Mouse (Mus musculus) lung, postnatal 0 days (tissue): Measurements from ENCODE around the gene Olfr921. TPM values are rescaled to one million over a fixed set of nuclear protein-coding genes. Genes with fewer than 3 reads are reported as not detected.

Source experiments
- ATAC-seq: fragments of 200-750 bp; cut with Nextera tagmentation; 2 replicates; pipeline ENCODE4 v1.8.0; 2017; ENCODE audit warnings: moderate library complexity
- DNase-seq: peaks from one replicate; pipeline ENCODE4 v3.0.0-alpha.2; 2016; ENCODE audit warnings: low spot score
- H3K27ac ChIP-seq: fragments of 300-500 bp; sonication (generic); 2 replicates; pipeline ENCODE4 v1.5.1; 2014; ENCODE audit warnings: antibody characterized with exemption, mild to moderate bottlenecking, low read length, mixed read lengths
- H3K27me3 ChIP-seq: fragments of 300-500 bp; sonication (generic); replicated peaks from 2 replicates; pipeline ENCODE4 v1.6.1; 2014; ENCODE audit warnings: low read length, mixed read lengths; ENCODE audit not compliant: insufficient read depth
- H3K36me3 ChIP-seq: fragments of 300-500 bp; sonication (generic); 2 replicates; pipeline ENCODE4 v1.6.1; 2014; ENCODE audit warnings: low read length, mixed read lengths; ENCODE audit not compliant: insufficient read depth
- H3K4me1 ChIP-seq: fragments of 300-500 bp; sonication (generic); 2 replicates; pipeline ENCODE4 v1.6.1; 2014; ENCODE audit warnings: antibody characterized with exemption, low read depth, low read length, mixed read lengths; ENCODE audit not compliant: insufficient read depth
- H3K4me2 ChIP-seq: fragments of 300-500 bp; sonication (generic); replicated peaks from 2 replicates; pipeline ENCODE4 v1.6.1; 2014; ENCODE audit warnings: low read depth, mild to moderate bottlenecking, low read length, moderate library complexity, mixed read lengths
- H3K4me3 ChIP-seq: fragments of 300-500 bp; sonication (generic); 2 replicates; pipeline ENCODE4 v1.5.1; 2014; ENCODE audit warnings: low read depth, low read length
- H3K9ac ChIP-seq: fragments of 300-500 bp; sonication (generic); replicated peaks from 2 replicates; pipeline ENCODE4 v1.6.1; 2014; ENCODE audit warnings: low read depth, mild to moderate bottlenecking
- H3K9me3 ChIP-seq: fragments of 300-500 bp; sonication (generic); 2 replicates; pipeline ENCODE4 v1.6.1; 2016; ENCODE audit warnings: low read length, mixed read lengths
- CTCF ChIP-seq: IDR thresholded peaks from 2 replicates; pipeline ENCODE4 v1.5.1; 2016; ENCODE audit warnings: antibody characterized with exemption, mild to moderate bottlenecking
- EP300 ChIP-seq: IDR thresholded peaks from 2 replicates; pipeline ENCODE4 v1.6.1; 2016; ENCODE audit warnings: antibody characterized with exemption, mild to moderate bottlenecking, control low read depth
- WGBS: fragments of 180-500 bp; shearing (Covaris S2); extraction: QIAGEN DNeasy Blood & Tissue Kit; methylation state at CpG from one replicate; pipeline ENCODE4 v1.1.7; 2014; 5-methylcytosine and 5-hydroxymethylcytosine counted together
- polyA plus RNA-seq: library from polyadenylated mRNA; unstranded; fragments of >200 nt; fragmentation: Nextera tagmentation; extraction: Ambion mirVana; gene quantifications from 2 replicates; pipeline ENCODE4 v1.2.1, GENCODE M21; 2015

Gene Olfr921
- polyA plus RNA-seq: not detected in 2 replicates

DNA sequence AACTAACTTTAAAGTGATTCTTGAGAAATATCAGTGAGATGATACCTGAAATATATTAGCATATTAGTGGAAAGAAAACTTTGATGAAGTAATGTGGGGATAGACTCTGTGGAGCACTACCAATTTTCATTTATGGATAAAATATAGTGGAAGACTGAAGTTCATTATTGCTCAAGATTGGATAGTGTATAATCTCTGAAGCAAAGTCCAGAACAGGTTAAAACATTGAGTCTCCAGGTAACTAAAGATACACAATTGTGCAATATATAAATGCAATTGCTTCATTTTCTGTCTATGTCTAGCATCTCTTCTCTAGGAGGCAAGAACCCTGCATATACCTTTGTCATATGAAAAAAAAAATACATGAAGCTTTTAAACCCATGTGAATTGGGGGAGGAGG, at the start of gene Olfr921:
Gene Olfr921 (plus strand): TSS at position 301 of the 400 bp plus-strand sequence.
- no peak for DNase-seq
- Histone ChIP-seq H3K9ac (no peak within 1 kb of the TSS), H3K36me3 (no peaks in the 10 kb centered on the region), H3K27me3 (no peaks in the 10 kb centered on the region), H3K4me3 (no peak within 1 kb of the TSS), H3K4me2 (no peak within 1 kb of the TSS), H3K27ac (no peak within 1 kb of the TSS), H3K4me1 (no peaks in the 10 kb centered on the region), H3K9me3 (no peaks in the 10 kb centered on the region)
- TF ChIP-seq CTCF: no peak
- TF ChIP-seq EP300: no peak
- no peak for ATAC-seq

DNA sequence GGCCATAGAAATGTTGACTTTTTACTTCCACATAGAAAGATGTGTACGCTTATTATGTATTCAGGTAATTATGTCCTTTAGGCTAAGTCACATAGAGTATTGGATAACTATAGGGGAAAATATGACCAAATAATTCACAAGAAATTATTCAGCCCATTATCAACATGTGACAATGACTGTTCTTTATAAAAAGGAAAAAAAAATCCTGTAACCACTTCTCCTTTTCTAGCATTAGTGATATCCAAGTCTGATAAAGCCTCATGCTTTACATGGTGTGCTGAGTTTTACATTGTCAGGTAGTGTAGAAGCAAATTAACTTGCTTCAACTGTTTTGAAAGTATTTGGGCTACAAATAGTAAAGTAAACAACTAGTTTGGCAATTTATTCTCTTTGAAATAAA, 48.8 kb upstream of the Olfr921 start:
- H3K36me3 ChIP-seq: peaks cover 23% of the 10 kb centered on the region
- no peak overlapping the region for H3K27ac ChIP-seq

DNA sequence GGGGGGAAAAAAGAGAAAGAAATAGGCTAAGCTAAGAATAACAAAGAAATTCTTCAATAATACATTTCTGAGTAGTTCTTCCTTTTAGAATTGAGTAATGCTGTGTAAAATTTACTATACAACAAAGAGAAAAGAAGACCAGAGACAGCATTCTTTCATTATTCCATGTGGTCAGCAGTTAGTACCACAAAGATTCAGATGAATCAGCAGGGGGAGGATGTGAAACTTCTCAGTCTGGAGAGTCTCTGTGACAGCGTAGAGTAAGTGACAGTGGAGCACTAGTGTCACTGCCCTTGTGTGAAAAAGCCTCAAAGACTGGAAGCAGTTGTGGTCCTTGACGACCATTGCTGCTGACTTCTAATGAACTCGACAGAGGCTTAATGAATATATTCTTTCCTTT, 44.6 kb upstream of the Olfr921 start:
- DNase-seq: no peak
- Histone ChIP-seq H3K4me2 (no peak overlapping the region), H3K9ac (no peak overlapping the region), H3K9me3 (no peaks in the 10 kb centered on the region), H3K27ac (no peak overlapping the region), H3K4me1 (no peaks in the 10 kb centered on the region), H3K36me3 (peaks cover 34% of the 10 kb centered on the region), H3K4me3 (no peak overlapping the region), H3K27me3 (no peaks in the 10 kb centered on the region)
- WGBS: 84% methylated on average over 3 of the region's 3 CpGs
- ATAC-seq: no peak
- TF ChIP-seq CTCF (no peak), EP300 (no peak)

More for the DNA sequence above, 48.8 kb upstream of the Olfr921 start:
- no peak for DNase-seq
- no peaks in the 10 kb centered on the region for H3K9me3 ChIP-seq
- no peak for TF ChIP-seq EP300
- ATAC-seq: no peak
- H3K27me3 ChIP-seq: no peaks in the 10 kb centered on the region
- WGBS: 93% methylated on average over 1 of the region's 1 CpGs
- no peak overlapping the region for H3K4me3 ChIP-seq
- no peak overlapping the region for H3K9ac ChIP-seq
- H3K4me1 ChIP-seq: 0 out of 2 replicates have a peak, but pooled peaks cover 7% of the 10 kb centered on the region
- no peak overlapping the region for H3K4me2 ChIP-seq

DNA sequence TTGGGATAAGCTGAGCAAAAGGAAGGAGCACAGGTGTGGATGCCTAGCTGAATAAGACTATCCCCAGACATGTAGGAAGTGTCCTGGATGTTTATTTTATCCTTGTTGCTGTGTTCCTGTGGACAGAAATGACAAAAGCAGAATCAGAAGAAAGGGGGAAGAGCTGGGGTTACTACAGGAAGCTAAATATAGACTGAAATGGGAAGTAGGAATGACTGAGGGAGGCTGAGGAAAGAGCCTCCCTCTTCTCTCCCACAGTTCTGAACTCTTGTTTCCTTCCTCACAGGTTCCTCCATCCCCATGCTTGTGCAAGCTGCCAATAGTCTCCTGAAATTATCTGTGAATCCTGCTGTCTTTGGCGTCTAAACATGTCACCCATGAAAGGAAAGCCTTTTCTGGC, 31.5 kb upstream of the Olfr921 start:
- DNase-seq (no peak), ATAC-seq (no peak)
- Histone ChIP-seq H3K36me3 (peaks cover 33% of the 10 kb centered on the region), H3K4me3 (no peak overlapping the region), H3K9me3 (no peaks in the 10 kb centered on the region), H3K9ac (no peak overlapping the region), H3K4me1 (no peaks in the 10 kb centered on the region), H3K27ac (no peak overlapping the region), H3K4me2 (no peak overlapping the region), H3K27me3 (no peaks in the 10 kb centered on the region)
- WGBS: 82% methylated on average over 1 of the region's 1 CpGs
- TF ChIP-seq CTCF (no peak), EP300 (no peak)

DNA sequence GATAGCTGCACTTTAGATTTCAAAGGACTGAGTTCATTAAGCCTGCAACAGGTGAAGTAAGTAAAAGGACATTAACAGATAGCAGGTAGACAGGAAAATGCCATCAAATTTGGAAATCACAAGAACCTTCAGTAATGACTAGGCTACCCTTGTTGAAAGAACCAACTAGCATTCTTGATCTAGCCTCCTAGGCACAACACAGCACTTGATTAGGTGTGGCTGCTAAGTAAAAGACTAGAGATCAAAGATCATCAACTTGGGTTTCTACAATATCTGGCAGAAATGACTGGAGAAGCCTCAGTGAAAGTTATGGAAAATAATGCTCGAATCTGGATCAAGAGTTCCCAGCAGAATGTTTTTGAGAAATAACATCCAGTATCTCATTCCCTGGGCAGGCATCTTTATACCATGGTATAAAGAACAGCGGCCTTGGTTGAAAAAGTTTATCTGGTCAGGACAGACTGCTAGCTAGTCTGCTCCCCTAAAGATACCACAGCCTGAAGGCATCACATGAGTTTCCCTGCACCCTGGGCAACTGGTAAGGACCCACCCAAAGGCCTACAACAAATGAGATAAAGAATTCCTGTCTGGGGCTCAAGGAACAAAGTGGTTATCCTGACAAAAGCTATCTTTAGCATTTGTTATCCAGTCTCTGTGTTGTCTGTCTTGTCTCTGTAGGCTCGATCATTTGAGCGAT, 28.1 kb upstream of the Olfr921 start:
- no peaks in the 10 kb centered on the region for H3K9me3 ChIP-seq
- H3K4me2 ChIP-seq: no peak overlapping the region
- peaks cover 24% of the 10 kb centered on the region for H3K36me3 ChIP-seq
- no peaks in the 10 kb centered on the region for H3K4me1 ChIP-seq
- 89% methylated on average over 4 of the region's 4 CpGs for WGBS
- DNase-seq: no peak
- H3K9ac ChIP-seq: no peak overlapping the region
- TF ChIP-seq CTCF: no peak
- TF ChIP-seq EP300: no peak
- H3K27ac ChIP-seq: no peak overlapping the region
- H3K27me3 ChIP-seq: no peaks in the 10 kb centered on the region
- no peak overlapping the region for H3K4me3 ChIP-seq
- no peak for ATAC-seq

DNA sequence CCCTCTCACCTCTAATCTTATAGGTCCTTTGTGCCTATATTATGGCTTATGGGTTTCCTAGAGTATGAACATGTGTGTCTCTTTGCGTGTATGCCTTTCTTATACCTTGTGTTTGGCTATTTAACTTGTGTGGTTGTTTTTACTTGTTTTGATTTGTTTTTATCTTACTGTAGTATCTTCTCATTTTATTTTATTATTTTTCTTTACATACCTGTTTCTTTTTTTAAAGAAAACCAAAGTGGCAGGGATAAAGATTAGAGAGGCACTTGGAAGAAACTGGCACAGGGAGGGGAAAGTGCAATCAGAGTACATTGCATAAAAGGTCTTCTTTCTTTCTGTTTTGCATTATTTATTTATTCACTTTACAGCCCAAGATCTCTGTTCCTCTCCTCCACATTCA, 20.9 kb upstream of the Olfr921 start, which contains the start of gene Olfr920:
Gene Olfr920 (plus strand): TSS at position 301 of the 400 bp plus-strand sequence.
- H3K27ac ChIP-seq: no peak within 1 kb of the TSS
- TF ChIP-seq CTCF (no peak), EP300 (no peak)
- 81% methylated on average over 1 of the region's 1 CpGs for WGBS
- H3K4me3 ChIP-seq: no peak within 1 kb of the TSS
- no peak within 1 kb of the TSS for H3K9ac ChIP-seq
- H3K9me3 ChIP-seq: no peaks in the 10 kb centered on the region
- no peaks in the 10 kb centered on the region for H3K27me3 ChIP-seq
- H3K4me1 ChIP-seq: no peaks in the 10 kb centered on the region
- DNase-seq (no peak), ATAC-seq (no peak)
- no peaks in the 10 kb centered on the region for H3K36me3 ChIP-seq
- H3K4me2 ChIP-seq: no peak within 1 kb of the TSS

DNA sequence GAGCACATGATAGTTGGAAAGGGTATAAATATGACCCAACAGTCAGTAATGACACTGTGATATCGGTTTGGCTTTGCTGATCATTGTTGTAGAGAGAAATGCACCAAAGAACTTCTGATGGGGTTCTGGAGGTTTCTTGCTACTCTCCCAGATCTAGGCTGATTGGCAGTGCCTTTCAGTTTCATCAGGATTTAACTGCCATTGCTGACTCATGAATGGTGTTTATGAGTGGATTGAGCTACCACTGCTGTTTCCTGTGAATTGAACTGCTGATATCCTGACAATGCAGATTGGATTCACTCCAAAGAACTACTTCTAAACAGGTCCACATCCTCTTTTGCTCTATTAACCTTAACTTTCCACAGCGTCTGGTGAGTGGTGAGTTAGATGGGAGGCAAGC, 19.8 kb downstream of the Olfr921 start:
- TF ChIP-seq EP300 (no peak), CTCF (no peak)
- DNase-seq (no peak), ATAC-seq (no peak)
- H3K27me3 ChIP-seq: no peaks in the 10 kb centered on the region
- H3K9me3 ChIP-seq: no peaks in the 10 kb centered on the region
- no peaks in the 10 kb centered on the region for H3K36me3 ChIP-seq
- no peak overlapping the region for H3K9ac ChIP-seq
- WGBS: 87% methylated on average over 2 of the region's 2 CpGs
- no peak overlapping the region for H3K27ac ChIP-seq
- no peak overlapping the region for H3K4me3 ChIP-seq
- H3K4me2 ChIP-seq: no peak overlapping the region
- no peaks in the 10 kb centered on the region for H3K4me1 ChIP-seq
